Mouse (Mus musculus) heart, adult 2 months (tissue): ENCODE data around the gene Fndc3b.

ENCODE experiments used
- CTCF ChIP-seq: fragments of 200-600 bp; IDR thresholded peaks from 2 replicates; pipeline ENCODE4 v1.8.1; 2022; ENCODE audit warnings: antibody characterized with exemption, mild to moderate bottlenecking, moderate library complexity
- EP300 ChIP-seq: fragments of 200-500 bp; IDR thresholded peaks from 2 replicates; pipeline ENCODE4 v1.6.1; 2011; ENCODE audit warnings: low read depth, low read length, control low read depth; ENCODE audit not compliant: insufficient read depth
- POLR2A ChIP-seq: fragments of 200-500 bp; IDR thresholded peaks from 2 replicates; pipeline ENCODE4 v1.6.1; 2011; ENCODE audit warnings: mild to moderate bottlenecking, low read depth, low read length, control low read depth; ENCODE audit not compliant: insufficient read depth

DNA sequence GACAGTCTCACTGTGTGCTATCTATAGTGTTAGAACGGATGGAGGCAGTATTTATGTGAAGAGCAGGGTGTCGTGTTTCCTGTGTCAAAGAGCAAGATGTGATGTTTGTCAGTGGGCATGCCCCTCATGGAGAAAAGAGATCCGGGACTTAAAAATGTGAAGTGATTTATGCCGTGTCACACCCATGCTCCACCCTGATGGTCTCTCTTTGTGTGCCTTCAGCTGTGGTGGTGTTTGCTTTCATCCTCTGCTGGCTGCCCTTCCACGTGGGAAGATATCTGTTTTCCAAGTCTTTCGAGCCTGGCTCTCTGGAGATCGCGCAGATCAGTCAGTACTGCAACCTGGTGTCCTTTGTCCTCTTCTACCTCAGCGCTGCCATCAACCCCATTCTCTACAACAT, 336.7 kb downstream of the Fndc3b start:
- TF ChIP-seq EP300 (no peak), CTCF (no peak), POLR2A (no peak)
